Mouse (Mus musculus) cerebellum, adult 2 months (tissue): Measurements from ENCODE around the gene Chuk.

Experiments used
- CTCF ChIP-seq: fragments of 200-500 bp; IDR thresholded peaks from 2 replicates; pipeline ENCODE4 v1.5.1; 2011; ENCODE audit warnings: low read depth, mild to moderate bottlenecking, control low read depth, low read length, moderate library complexity, borderline replicate concordance; ENCODE audit not compliant: insufficient read depth
- POLR2A ChIP-seq: fragments of 200-500 bp; IDR thresholded peaks from 2 replicates; pipeline ENCODE4 v1.6.1; 2011; ENCODE audit warnings: low read length, control low read depth, borderline replicate concordance; ENCODE audit not compliant: insufficient read depth

GRCm38 (mm10) chr19:44064734-44065133 is 42.5 kb downstream of the Chuk start:
- TF ChIP-seq POLR2A, result no peak
- TF ChIP-seq CTCF, result no peak
